Mouse (Mus musculus) left cerebral cortex, postnatal 4 days (tissue): ENCODE measurements at regions not wholly inside any gene's neighbourhood (a gene's known extent, or its start where the extent isn't known, plus 50 kb on each side); places are given as distances from the start of the nearest gene placed in this dataset.

Experiments
- DNase-seq: peaks from one replicate; pipeline ENCODE4 v3.0.0-alpha.2; 2022
- intact Hi-C: fragments of 180-260 bp; cut with DNase I; formaldehyde crosslinking; loops from one replicate; pipeline ENCODE4 v1.15.1; 2025

GRCm38 (mm10) chr2:46678366-46678765, 1561.2 kb upstream of the Zeb2 start:
- intact Hi-C loops, result no loop called here
- DNase-seq, result no peak

- peak; percentile 39 for DNase-seq
- intact Hi-C loops, result no loop called here
Measured at GRCm38 (mm10) chr2:46669517-46670291, 1552.5 kb upstream of the Zeb2 start.

DNA sequence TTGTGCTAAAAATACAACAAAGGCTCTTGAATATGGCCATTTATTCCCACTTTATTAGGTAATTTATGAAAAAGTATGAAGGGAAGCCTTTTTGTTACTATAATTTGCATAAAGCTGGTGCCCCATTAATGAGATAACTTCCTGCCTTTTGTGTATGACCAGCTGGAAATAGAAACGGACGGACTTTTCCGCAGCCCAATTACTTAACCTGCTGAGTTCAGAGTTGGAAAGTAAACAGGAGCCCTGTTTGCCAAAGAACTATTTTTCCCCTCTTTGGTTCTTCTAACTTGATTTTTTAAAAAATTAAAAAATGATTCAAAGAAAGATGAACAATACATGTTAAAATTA, 1549.8 kb upstream of the Zeb2 start:
- intact Hi-C loops, result no loop called here

GRCm38 (mm10) chr2:46666084-46666989, 1549.1 kb upstream of the Zeb2 start:
- peak; percentile 9 for DNase-seq
- intact Hi-C loops, result no loop called here

More for the DNA sequence above, 1549.8 kb upstream of the Zeb2 start:
- DNase-seq, result no peak

GRCm38 (mm10) chr2:46661876-46662275, 1544.7 kb upstream of the Zeb2 start:
- intact Hi-C loops, result no loop called here

DNA sequence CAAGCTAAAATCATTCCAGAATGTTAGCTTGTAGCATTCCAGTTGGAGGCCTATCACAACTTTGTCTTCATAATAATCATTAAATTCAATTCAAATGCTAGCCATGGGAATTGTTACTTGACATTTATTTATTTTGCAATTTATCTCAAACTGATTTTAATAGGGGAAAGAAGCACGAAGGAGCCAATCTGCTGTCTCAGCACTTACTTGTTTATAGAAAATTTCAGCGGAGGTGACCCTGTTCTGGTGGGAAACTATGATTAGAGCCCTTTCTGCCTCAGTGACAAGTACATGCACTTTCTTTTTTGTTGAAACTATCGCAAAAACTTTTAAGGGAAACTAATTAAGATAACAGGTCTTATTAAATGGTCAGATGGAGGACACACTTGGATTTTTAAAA, 1543.4 kb upstream of the Zeb2 start:
- intact Hi-C loops, result no loop called here
- no peak for DNase-seq

More at GRCm38 (mm10) chr2:46661876-46662275, 1544.7 kb upstream of the Zeb2 start:
- no peak for DNase-seq

DNA sequence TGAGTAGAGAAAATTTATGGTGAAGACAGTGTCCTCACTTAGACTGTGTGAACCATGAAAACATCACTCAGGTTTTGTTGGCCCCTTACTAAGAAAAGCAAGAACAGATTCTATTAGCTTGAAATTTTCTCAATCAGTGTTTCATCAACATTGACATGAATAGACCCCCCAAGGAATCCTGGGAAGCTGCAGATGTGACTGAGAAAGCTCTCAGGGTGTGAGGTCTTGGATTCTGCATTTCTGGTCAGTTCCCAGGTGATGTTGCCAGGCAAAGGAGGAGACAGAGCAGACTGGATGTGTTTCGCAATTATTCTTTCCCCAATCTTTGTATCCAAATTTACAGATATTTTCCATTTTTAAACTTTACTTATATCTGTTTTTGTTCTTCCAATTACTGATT, 1538.1 kb upstream of the Zeb2 start:
- intact Hi-C loops, result no loop called here
- no peak for DNase-seq

DNA sequence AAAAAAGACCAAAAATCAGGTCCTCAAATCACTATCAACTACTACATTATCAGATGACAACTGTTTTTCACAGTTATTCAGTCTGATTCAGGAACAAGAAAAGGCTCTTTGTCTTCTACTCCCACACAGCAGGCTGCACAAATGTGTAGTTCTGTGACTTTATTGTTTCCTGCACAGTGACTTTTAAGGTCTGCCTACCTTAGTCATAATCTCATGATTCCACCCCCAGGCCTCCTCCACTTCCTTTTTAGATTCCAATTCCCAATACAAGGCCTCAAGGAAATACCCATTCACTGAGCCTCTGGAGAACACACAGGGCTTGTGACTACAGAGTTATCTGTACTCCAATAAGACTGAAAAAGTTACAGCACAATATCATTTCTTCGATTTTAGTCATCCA, 1535.4 kb upstream of the Zeb2 start:
- no peak for DNase-seq
- intact Hi-C loops, result no loop called here

- no peak for DNase-seq
- intact Hi-C loops, result no loop called here
Measured at GRCm38 (mm10) chr2:46646366-46646765, 1529.2 kb upstream of the Zeb2 start.

GRCm38 (mm10) chr2:46609217-46609616, 1492.0 kb upstream of the Zeb2 start:
- no peak for DNase-seq

GRCm38 (mm10) chr2:46581773-46582172, 1464.6 kb upstream of the Zeb2 start:
- intact Hi-C loops, result no loop called here
- peak; percentile 41 for DNase-seq

More at GRCm38 (mm10) chr2:46609217-46609616, 1492.0 kb upstream of the Zeb2 start:
- intact Hi-C loops, result no loop called here

DNA sequence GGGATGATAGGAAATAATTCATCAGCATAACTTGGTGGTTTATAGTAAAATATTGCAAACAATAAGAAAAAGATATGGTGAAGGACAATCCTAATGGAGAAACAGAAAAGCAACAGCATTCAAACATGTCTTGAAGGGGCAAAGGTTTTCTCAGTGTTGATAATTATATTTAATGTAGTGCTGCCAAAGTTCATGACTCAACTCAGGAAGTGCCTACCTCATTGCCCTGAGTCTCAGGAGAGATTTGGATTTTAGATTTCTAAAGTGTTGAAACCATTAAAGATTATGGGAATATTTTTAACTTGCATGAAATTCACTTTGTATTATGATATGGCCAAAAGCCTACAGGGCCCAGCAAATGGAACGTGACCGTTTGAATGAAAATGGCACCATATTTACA, 1453.2 kb upstream of the Zeb2 start:
- intact Hi-C loops, result no loop called here
- no peak for DNase-seq

DNA sequence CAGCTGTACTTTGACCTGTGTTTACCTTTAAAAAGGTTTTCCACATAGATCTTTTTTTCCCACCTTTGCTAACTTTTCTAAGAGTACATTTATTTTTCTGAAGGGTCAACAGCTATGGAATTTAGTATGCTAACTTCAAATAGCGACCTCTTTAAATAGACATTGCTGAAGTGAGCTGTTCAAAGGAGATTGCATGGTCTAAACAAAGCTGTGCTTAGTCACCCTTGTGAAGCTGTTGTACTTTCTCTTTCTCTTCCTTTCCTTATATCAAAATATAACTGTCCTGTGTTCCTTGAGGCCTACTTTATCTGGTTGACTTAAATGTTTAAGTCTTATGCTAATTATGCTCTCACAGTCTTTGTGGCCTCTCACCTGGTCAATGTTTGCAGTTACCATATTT, 1416.2 kb upstream of the Zeb2 start:
- intact Hi-C loops, result no loop called here
- DNase-seq, result no peak

DNA sequence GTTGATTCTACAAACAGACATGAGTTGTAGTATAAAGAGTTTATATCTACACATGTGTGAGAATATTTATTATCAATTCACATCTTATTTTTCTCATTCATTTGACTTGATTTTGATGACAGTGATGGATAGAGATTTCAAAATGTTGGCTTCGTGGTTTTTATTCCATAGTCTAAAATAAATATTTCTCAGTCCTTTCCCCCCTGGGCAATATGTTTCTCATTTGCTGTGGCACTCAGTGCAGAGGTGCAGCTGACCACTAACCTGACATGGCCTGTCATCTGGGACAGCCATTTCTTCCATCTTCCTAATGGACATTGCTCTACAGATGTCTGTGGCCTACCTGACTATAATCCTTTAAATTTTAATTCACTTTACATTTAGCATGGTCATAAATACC, 1413.5 kb upstream of the Zeb2 start:
- intact Hi-C loops, result no loop called here
- no peak for DNase-seq

GRCm38 (mm10) chr2:46525223-46525622, 1408.0 kb upstream of the Zeb2 start:
- DNase-seq, result no peak
- intact Hi-C loops, result no loop called here

DNA sequence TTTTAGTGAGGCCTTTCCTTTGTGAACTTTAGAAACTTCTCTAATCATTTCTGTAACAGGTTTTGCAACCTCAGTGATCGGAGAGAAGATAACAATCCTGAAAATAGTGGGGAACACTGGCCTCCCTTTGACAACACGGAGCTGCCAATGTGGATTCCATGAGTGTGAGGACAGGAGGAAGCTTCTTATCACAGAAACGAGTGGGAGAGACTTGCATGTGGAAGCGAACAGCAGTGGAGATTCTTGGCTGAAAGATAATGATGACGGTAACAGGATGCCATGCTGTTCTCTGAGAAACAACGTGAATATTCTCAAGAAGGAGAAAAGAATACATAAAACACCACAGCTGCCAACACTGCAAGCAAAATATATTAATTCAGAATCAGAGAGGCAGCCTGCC, 1407.4 kb upstream of the Zeb2 start:
- intact Hi-C loops, result no loop called here
- no peak for DNase-seq

DNA sequence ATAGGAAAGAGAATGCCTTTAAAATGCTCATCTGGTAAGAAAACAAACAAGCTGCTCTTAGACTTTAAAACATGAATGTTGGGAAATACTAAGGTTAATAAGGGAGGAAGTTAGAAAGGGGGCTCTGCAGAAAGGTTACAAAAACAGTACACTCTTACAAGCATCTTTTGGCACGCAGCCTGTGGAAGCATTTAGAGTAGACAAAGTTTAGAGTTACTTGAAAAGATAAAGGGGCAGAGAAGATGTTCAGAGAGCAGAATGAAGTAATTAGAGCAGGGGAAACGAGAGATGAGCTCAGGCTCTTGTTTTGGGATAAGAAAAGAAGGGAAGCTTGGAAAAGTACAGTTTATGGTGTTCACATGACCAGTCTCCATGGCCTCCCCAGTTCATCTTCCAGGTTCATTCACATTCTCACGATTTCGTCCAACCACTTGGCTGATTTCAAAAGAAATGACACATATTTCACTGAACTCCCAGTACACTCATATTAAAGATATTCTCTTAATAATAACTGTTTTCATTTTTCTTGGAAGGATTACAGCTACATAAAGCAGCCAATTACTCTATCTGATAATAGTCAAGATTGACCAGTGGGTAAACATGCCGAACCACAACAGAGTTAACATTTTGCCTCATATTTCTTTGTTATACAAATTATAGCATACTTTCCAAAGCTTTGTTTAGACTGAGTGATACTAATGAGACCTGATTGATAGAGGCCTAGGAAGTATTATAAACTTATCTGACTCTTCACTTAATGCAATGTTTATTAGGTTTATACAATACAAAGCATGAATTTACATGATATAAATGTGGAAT, 1404.2 kb upstream of the Zeb2 start:
- intact Hi-C loops, result no loop called here

DNA sequence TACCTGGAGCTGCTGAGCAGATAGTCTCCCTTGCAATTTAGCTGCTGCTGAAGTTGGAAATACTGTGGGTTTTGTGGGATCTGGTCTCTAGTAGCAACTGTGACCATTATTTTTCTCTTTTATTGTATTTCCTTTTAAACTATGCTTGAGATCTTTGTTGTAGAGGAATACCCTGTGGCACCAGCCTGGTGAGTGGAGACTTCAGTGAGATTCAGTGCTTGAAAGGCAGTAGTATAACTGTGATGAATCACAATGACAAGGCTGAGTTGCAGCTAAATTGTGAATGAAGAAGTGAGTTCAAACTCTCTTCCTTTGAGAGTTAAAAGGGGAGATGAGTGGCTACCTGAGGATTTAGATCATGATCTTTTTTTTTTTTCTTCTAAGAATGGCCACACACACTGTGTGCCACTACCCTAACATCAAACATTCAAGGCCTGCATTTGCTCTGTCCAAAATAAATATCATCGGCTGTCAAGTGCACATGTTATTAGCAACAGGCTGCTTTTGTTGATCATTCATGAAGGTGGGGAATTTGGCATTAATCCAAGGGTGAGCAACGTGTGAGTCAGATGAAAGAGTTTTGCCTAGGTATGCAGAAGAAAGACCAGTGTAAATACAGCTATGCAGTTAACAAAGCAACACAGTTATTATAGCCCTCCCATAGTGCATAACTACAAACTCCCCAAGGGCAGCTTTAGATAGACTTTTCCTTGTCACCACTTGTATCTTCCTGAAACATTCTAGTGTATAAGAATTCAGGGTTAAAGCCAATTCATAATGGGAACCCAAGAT, 1395.2 kb upstream of the Zeb2 start:
- no peak for DNase-seq
- intact Hi-C loops, result no loop called here

More for the DNA sequence above, 1404.2 kb upstream of the Zeb2 start:
- no peak for DNase-seq

GRCm38 (mm10) chr2:46506951-46507350, 1389.8 kb upstream of the Zeb2 start:
- intact Hi-C loops, result no loop called here
- no peak for DNase-seq

- intact Hi-C loops, result no loop called here
- no peak for DNase-seq
Measured at GRCm38 (mm10) chr2:46503074-46503473, 1385.9 kb upstream of the Zeb2 start.
